In the genomic region with DNA sequence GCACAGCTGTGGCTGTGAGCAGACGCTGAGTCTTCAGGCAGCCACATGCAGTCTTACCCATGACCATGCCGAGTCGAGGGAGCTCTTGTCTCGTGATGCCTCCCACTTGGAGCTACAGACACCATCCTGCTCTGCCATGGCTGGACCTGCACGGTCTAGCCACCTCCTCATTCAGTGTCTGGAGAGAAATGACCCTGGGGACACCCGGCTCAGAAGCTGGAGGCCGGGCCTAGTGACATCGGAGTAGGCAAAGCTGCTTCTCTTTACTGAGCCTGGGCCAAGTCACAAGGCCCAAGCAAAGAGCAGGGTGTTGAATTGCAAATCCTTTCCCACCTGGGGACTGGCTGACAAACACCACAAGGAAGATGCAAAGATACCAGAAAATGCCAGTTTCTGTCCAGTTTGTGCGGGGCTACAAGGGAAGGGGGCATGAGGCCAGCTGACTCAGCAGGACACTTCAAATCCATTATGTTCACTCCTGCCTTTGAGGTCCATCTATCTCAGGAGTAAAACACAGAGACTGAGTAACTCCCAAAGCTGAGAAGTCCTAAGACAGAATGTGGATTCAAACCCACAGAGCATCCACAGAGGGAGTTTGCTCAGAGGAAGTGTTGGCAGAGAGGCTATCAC, we compare ENCODE assay signal across 21 mouse cellular contexts. TPM values are rescaled to one million over a fixed set of nuclear protein-coding genes. Genes with fewer than 3 reads are reported as not detected.
DNase-seq lines count a peak whose midpoint lies in the region; ATAC-seq and TF ChIP-seq lines count a peak whose summit lies in the region.
"Had no signal": no experiment of that assay in that cellular context is flagged by ENCODE, and none has a peak within 500 bp of the region (broad histone marks: within the 10 kb centered on the region; RNA-seq: fewer than 3 reads in every experiment).

No protein-coding gene starts in this region.

- no peaks in the 10 kb centered on the region for H3K36me3 ChIP-seq in heart, embryonic 10.5 days
- no peaks in the 10 kb centered on the region for H3K36me3 ChIP-seq in hindbrain, postnatal 0 days (ENCODE audit: insufficient read depth, low read length)
- H3K36me3 ChIP-seq in hindbrain, embryonic 12.5 days = no peaks in the 10 kb centered on the region
- H3K36me3 ChIP-seq: embryonic facial prominence, embryonic 13.5 days; G1E had no signal

- no peak for TF ChIP-seq CTCF in hindbrain, postnatal 0 days (IDR thresholded peaks at IDR 0.05; ENCODE audit: low read depth)

- WGBS in heart, embryonic 10.5 days = 43% methylated on average over 9 of the region's 9 CpGs
- WGBS in hindbrain, postnatal 0 days = 36% methylated on average over 9 of the region's 9 CpGs
- whole genome bisulfite sequencing in hindbrain, embryonic 12.5 days = 44% methylated on average over 9 of the region's 9 CpGs

- H3K4me1 ChIP-seq in heart, embryonic 10.5 days = peaks cover 38% of the 10 kb centered on the region
- H3K4me1 ChIP-seq in hindbrain, postnatal 0 days (ENCODE audit: insufficient read depth, low read length) = peaks cover 7% of the 10 kb centered on the region
- H3K4me1 ChIP-seq in hindbrain, embryonic 12.5 days = peaks cover 11% of the 10 kb centered on the region

- H3K9ac ChIP-seq in hindbrain, postnatal 0 days (replicated peaks; ENCODE audit: low read length) = no peak overlapping the region
- no peak overlapping the region for H3K9ac ChIP-seq in hindbrain, embryonic 12.5 days
- H3K9ac ChIP-seq: embryonic facial prominence, embryonic 13.5 days; forebrain, embryonic 13.5 days had no signal

- H3K4me3 ChIP-seq in heart, embryonic 10.5 days = no peak overlapping the region
- H3K4me3 ChIP-seq in hindbrain, postnatal 0 days (ENCODE audit: low read length) = no peak overlapping the region
- H3K4me3 ChIP-seq in hindbrain, embryonic 12.5 days = no peak overlapping the region
- H3K4me3 ChIP-seq: embryonic facial prominence, embryonic 13.5 days; forebrain, embryonic 13.5 days had no signal

- no peak for ATAC-seq in hindbrain, postnatal 0 days
- no peak for ATAC-seq in hindbrain, embryonic 12.5 days (ENCODE audit: low FRiP score)
- ATAC-seq: CD4-positive, CD25-positive, alpha-beta regulatory T cell, adult 4 months; forebrain, embryonic 13.5 days; hindbrain, embryonic 16.5 days had no signal

- H3K27ac ChIP-seq in heart, embryonic 10.5 days = no peak overlapping the region
- no peak overlapping the region for H3K27ac ChIP-seq in hindbrain, postnatal 0 days
- H3K27ac ChIP-seq in hindbrain, embryonic 12.5 days = no peak overlapping the region
- H3K27ac ChIP-seq: embryonic facial prominence, embryonic 13.5 days; forebrain, embryonic 13.5 days had no signal

- no peak overlapping the region for H3K4me2 ChIP-seq in hindbrain, postnatal 0 days (ENCODE audit: low read depth, low read length)
- H3K4me2 ChIP-seq in hindbrain, embryonic 12.5 days (replicated peaks) = no peak overlapping the region
- H3K4me2 ChIP-seq: embryonic facial prominence, embryonic 13.5 days; forebrain, embryonic 13.5 days had no signal

- peak; percentile 50 to 58 for DNase-seq in cerebellum, postnatal 10 days
- no peak for DNase-seq in cerebellum, adult 9-11 months
- DNase-seq in heart, adult 11 months = peak; percentile 95
- DNase-seq in heart, embryonic 10.5 days (ENCODE audit: low spot score) = no peak
- DNase-seq in hindbrain, postnatal 0 days (ENCODE audit: low spot score) = peak; percentile 7
- peak; percentile 71 for DNase-seq in gastrocnemius, postnatal 25 days
- DNase-seq in frontal cortex, postnatal 14 days (ENCODE audit: low spot score in 2 of 2) = no peak
- DNase-seq: adrenal gland, adult 8-10 months; adrenal gland, postnatal 36 days; B cell, adult 2 months; cerebellum, adult 2 months; cerebellum, postnatal 25 days; heart, postnatal 36 days; kidney, adult 2 months had no signal

- H3K9me3 ChIP-seq in heart, embryonic 10.5 days = no peaks in the 10 kb centered on the region
- no peaks in the 10 kb centered on the region for H3K9me3 ChIP-seq in hindbrain, postnatal 0 days (ENCODE audit: low read length)
- no peaks in the 10 kb centered on the region for H3K9me3 ChIP-seq in hindbrain, embryonic 12.5 days (replicated peaks)
- H3K9me3 ChIP-seq: embryonic facial prominence, embryonic 13.5 days; forebrain, embryonic 13.5 days; G1E had no signal

- no peaks in the 10 kb centered on the region for H3K27me3 ChIP-seq in heart, embryonic 10.5 days (ENCODE audit: insufficient read depth, poor library complexity, severe bottlenecking)
- H3K27me3 ChIP-seq in hindbrain, postnatal 0 days (ENCODE audit: insufficient read depth, low read length) = no peaks in the 10 kb centered on the region
- H3K27me3 ChIP-seq in hindbrain, embryonic 12.5 days = 0 out of 2 replicates have a peak, but pooled peaks cover 7% of the 10 kb centered on the region

RNA-seq across cellular contexts. Expression of a gene that starts 6.3 kb away (rescaled TPM):
- polyA plus RNA-seq in heart, embryonic 10.5 days (2016; fragmentation: Nextera tagmentation; extraction: Ambion mirVana) = not detected in 2 replicates
- total RNA-seq in hindbrain, postnatal 0 days (2014; rRNA removed) = 30.8 and 34.2 TPM in 2 replicates
- polyA plus RNA-seq in hindbrain, postnatal 0 days (2015; fragmentation: Nextera tagmentation; extraction: Ambion mirVana) = 22.6 and 25.8 TPM in 2 replicates
- 0.17 and 0.39 TPM in 2 replicates for polyA plus RNA-seq in hindbrain, embryonic 12.5 days (2016; fragmentation: Nextera tagmentation; extraction: Ambion mirVana)
- 1 to 10 TPM; 2.3 to 3.2 TPM for total RNA-seq in gastrocnemius, postnatal 25 days (2021)
- polyA plus RNA-seq: CD4-positive, CD25-positive, alpha-beta regulatory T cell, adult 4 months; embryonic facial prominence, embryonic 13.5 days; G1E; intestine, embryonic 14.5 days had no signal

RNA-seq across cellular contexts. Expression of a gene that starts 36.1 kb away (rescaled TPM):
- polyA plus RNA-seq in heart, embryonic 10.5 days (2016; fragmentation: Nextera tagmentation; extraction: Ambion mirVana) = 3.3 and 4.6 TPM in 2 replicates
- total RNA-seq in hindbrain, postnatal 0 days (2014; rRNA removed) = 17.9 and 21.9 TPM in 2 replicates
- polyA plus RNA-seq in hindbrain, postnatal 0 days (2015; fragmentation: Nextera tagmentation; extraction: Ambion mirVana) = 9.4 and 9.8 TPM in 2 replicates
- 17.1 and 19.0 TPM in 2 replicates for polyA plus RNA-seq in hindbrain, embryonic 12.5 days (2016; fragmentation: Nextera tagmentation; extraction: Ambion mirVana)
- total RNA-seq in gastrocnemius, postnatal 25 days (2021) = 100 to 1,000 TPM; 174 to 193 TPM

Comparison
In these comparisons a context has a peak if more than half of its experiments do, and no peak if none do; other contexts are left out.
1. DNase-seq: peak in cerebellum, postnatal 10 days (2 of 2), heart, adult 11 months (single experiment), hindbrain, postnatal 0 days (single experiment) and gastrocnemius, postnatal 25 days (single experiment); none in cerebellum, adult 9-11 months (single experiment), heart, embryonic 10.5 days (single experiment) and frontal cortex, postnatal 14 days (0 of 2).
2. RNA of a gene that starts 6.3 kb away (polyA plus RNA-seq): 22.6 to 25.8 TPM in hindbrain, postnatal 0 days; 0.17 to 0.39 TPM in hindbrain, embryonic 12.5 days and not detected in heart, embryonic 10.5 days; every median in the first group is over 10 times any median in the second.